Mouse (Mus musculus): Measurements from ENCODE around the gene Sycp3. TPM values are rescaled to one million over a fixed set of nuclear protein-coding genes. Genes with fewer than 3 reads are reported as not detected.

Gene Sycp3
- polyA plus RNA-seq (2014; fragmentation: Nextera tagmentation; extraction: Ambion mirVana) = not detected in 2 replicates

- WGBS = 75% methylated on average over 33 of the region's 33 CpGs
- Histone ChIP-seq H3K27me3 (replicated peaks; ENCODE audit: control insufficient read depth, insufficient read depth, low read length) (no peaks in the 10 kb centered on the region), H3K9ac (ENCODE audit: low read depth, low read length) (no peak within 1 kb of the TSS), H3K36me3 (ENCODE audit: control insufficient read depth, insufficient read depth, low read length) (no peaks in the 10 kb centered on the region), H3K4me2 (no peak within 1 kb of the TSS), H3K4me1 (replicated peaks; ENCODE audit: control insufficient read depth, insufficient read depth, low read length) (no peaks in the 10 kb centered on the region), H3K4me3 (ENCODE audit: low read depth, low read length) (no peak within 1 kb of the TSS), H3K9me3 (ENCODE audit: control insufficient read depth, low read length) (no peaks in the 10 kb centered on the region), H3K27ac (ENCODE audit: low read depth, low read length) (no peak within 1 kb of the TSS)
- ATAC-seq (replicated peaks; ENCODE audit: low FRiP score) (peak; percentile 47; the same call in 1 of the 2 replicates), DNase-seq (ENCODE audit: low spot score) (no peak)
These were observed at the start of gene Sycp3 for GRCm38 (mm10) chr10:88459502-88459992. Gene Sycp3 (plus strand): TSS chr10:88459569.

DNA sequence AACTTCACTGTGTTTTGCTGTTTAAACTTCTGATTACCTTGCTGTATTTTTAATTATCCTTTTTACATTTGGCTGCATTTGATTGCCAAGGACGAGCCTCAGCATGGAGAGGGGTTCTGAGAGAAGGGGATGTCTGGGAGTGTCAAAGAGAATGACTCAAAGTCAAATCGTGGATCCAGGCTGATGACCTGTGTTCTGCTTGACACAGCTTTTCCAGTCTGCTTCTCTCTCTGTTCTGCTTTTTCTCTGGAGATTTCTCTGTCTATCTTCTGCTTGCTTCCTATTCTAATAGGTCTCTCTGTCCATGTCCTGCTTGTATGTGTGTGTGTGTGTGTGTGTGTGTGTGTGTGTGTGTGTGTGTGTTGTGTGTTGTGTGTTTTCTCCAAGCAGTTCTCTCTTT lies 49.6 kb upstream of the Sycp3 start:
- H3K4me1 ChIP-seq (replicated peaks; ENCODE audit: control insufficient read depth, insufficient read depth, low read length) = no peaks in the 10 kb centered on the region
- H3K27ac ChIP-seq (ENCODE audit: low read depth, low read length) = no peak overlapping the region
- ATAC-seq (replicated peaks; ENCODE audit: low FRiP score) (no peak), DNase-seq (ENCODE audit: low spot score) (no peak)
- H3K9me3 ChIP-seq (ENCODE audit: control insufficient read depth, low read length) = no peaks in the 10 kb centered on the region
- no peak overlapping the region for H3K4me3 ChIP-seq (ENCODE audit: low read depth, low read length)
- no peaks in the 10 kb centered on the region for H3K27me3 ChIP-seq (replicated peaks; ENCODE audit: control insufficient read depth, insufficient read depth, low read length)
- no peaks in the 10 kb centered on the region; the same call in 1 of the 2 replicates for H3K36me3 ChIP-seq (ENCODE audit: control insufficient read depth, insufficient read depth, low read length)
- no peak overlapping the region for H3K4me2 ChIP-seq
- WGBS = 60% methylated on average over 2 of the region's 2 CpGs
- H3K9ac ChIP-seq (ENCODE audit: low read depth, low read length) = no peak overlapping the region

- Histone ChIP-seq H3K4me2 (no peak overlapping the region), H3K27ac (ENCODE audit: low read depth, low read length) (no peak overlapping the region), H3K4me1 (replicated peaks; ENCODE audit: control insufficient read depth, insufficient read depth, low read length) (no peaks in the 10 kb centered on the region), H3K36me3 (ENCODE audit: control insufficient read depth, insufficient read depth, low read length) (no peaks in the 10 kb centered on the region; the same call in 1 of the 2 replicates), H3K4me3 (ENCODE audit: low read depth, low read length) (no peak overlapping the region), H3K27me3 (replicated peaks; ENCODE audit: control insufficient read depth, insufficient read depth, low read length) (no peaks in the 10 kb centered on the region), H3K9ac (ENCODE audit: low read depth, low read length) (no peak overlapping the region), H3K9me3 (ENCODE audit: control insufficient read depth, low read length) (no peaks in the 10 kb centered on the region)
- 82% methylated on average over 17 of the region's 17 CpGs for WGBS
- ATAC-seq (replicated peaks; ENCODE audit: low FRiP score) (no peak), DNase-seq (ENCODE audit: low spot score) (no peak)
These were observed 46.9 kb upstream of the Sycp3 start for GRCm38 (mm10) chr10:88412290-88412995.

DNA sequence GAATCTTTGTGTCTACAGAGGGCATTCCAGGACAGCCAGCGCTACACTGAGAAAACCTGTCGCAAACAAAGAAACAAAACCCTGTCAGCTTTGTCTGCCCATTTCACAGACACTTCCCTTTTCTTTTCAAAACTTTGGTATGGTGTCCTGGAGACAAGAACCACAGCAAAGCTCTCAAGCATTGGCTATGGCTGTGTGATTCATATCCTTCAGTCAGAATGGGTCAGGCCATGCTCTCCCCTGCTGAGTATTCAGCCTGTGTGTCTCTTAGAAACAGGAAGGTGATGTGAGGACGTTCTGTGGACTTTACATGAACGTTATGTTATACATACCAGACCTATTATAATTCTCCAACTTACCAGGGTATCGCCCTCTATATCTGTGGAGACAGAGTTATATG lies 41.7 kb upstream of the Sycp3 start:
- H3K4me2 ChIP-seq = no peak overlapping the region
- WGBS = 84% methylated on average over 5 of the region's 5 CpGs

DNA sequence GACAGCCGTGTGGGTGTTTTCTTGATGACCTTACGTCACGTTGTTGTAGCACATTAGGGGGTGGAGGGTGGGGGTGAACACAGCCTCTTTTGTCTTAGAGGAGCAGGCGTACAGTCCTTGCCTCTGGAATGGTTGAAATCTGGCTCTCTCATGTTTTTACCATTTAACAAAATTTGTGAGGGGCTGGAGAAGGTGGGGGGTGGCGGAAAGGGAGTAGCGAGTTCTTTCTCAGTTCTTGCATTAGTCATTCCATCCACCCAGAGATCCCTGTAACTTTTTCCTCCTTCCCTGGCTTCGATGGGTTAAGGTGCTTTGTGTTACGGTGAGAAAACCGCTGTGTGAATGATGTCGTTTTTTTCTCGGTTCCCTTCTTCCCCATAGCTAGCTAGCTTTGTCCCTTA lies 39.2 kb upstream of the Sycp3 start:
- no peak for ATAC-seq (replicated peaks; ENCODE audit: low FRiP score)

More for the DNA sequence above, 41.7 kb upstream of the Sycp3 start:
- Histone ChIP-seq H3K36me3 (ENCODE audit: control insufficient read depth, insufficient read depth, low read length) (no peaks in the 10 kb centered on the region; the same call in 1 of the 2 replicates), H3K4me3 (ENCODE audit: low read depth, low read length) (no peak overlapping the region), H3K27ac (ENCODE audit: low read depth, low read length) (no peak overlapping the region), H3K9ac (ENCODE audit: low read depth, low read length) (no peak overlapping the region), H3K27me3 (replicated peaks; ENCODE audit: control insufficient read depth, insufficient read depth, low read length) (no peaks in the 10 kb centered on the region), H3K4me1 (replicated peaks; ENCODE audit: control insufficient read depth, insufficient read depth, low read length) (no peaks in the 10 kb centered on the region), H3K9me3 (ENCODE audit: control insufficient read depth, low read length) (no peaks in the 10 kb centered on the region)
- no peak for ATAC-seq (replicated peaks; ENCODE audit: low FRiP score)
- no peak for DNase-seq (ENCODE audit: low spot score)

GRCm38 (mm10) chr10:88420655-88421435 lies 38.5 kb upstream of the Sycp3 start:
- Histone ChIP-seq H3K4me3 (ENCODE audit: low read depth, low read length) (no peak overlapping the region), H3K27me3 (replicated peaks; ENCODE audit: control insufficient read depth, insufficient read depth, low read length) (no peaks in the 10 kb centered on the region), H3K36me3 (ENCODE audit: control insufficient read depth, insufficient read depth, low read length) (0 out of 2 replicates have a peak, but pooled peaks cover 3% of the 10 kb centered on the region), H3K27ac (ENCODE audit: low read depth, low read length) (no peak overlapping the region), H3K4me2 (no peak overlapping the region), H3K9ac (ENCODE audit: low read depth, low read length) (no peak overlapping the region), H3K4me1 (replicated peaks; ENCODE audit: control insufficient read depth, insufficient read depth, low read length) (no peaks in the 10 kb centered on the region), H3K9me3 (ENCODE audit: control insufficient read depth, low read length) (no peaks in the 10 kb centered on the region)
- 85% methylated on average over 19 of the region's 19 CpGs for WGBS
- DNase-seq (ENCODE audit: low spot score) (no peak), ATAC-seq (replicated peaks; ENCODE audit: low FRiP score) (no peak)

More for the DNA sequence above, 39.2 kb upstream of the Sycp3 start:
- 81% methylated on average over 11 of the region's 11 CpGs for WGBS
- H3K27me3 ChIP-seq (replicated peaks; ENCODE audit: control insufficient read depth, insufficient read depth, low read length) = no peaks in the 10 kb centered on the region
- no peak for DNase-seq (ENCODE audit: low spot score)
- H3K4me3 ChIP-seq (ENCODE audit: low read depth, low read length) = no peak overlapping the region
- no peak overlapping the region for H3K9ac ChIP-seq (ENCODE audit: low read depth, low read length)
- H3K9me3 ChIP-seq (ENCODE audit: control insufficient read depth, low read length) = no peaks in the 10 kb centered on the region
- H3K4me1 ChIP-seq (replicated peaks; ENCODE audit: control insufficient read depth, insufficient read depth, low read length) = no peaks in the 10 kb centered on the region
- no peak overlapping the region for H3K4me2 ChIP-seq
- 0 out of 2 replicates have a peak, but pooled peaks cover 3% of the 10 kb centered on the region for H3K36me3 ChIP-seq (ENCODE audit: control insufficient read depth, insufficient read depth, low read length)
- H3K27ac ChIP-seq (ENCODE audit: low read depth, low read length) = no peak overlapping the region

DNA sequence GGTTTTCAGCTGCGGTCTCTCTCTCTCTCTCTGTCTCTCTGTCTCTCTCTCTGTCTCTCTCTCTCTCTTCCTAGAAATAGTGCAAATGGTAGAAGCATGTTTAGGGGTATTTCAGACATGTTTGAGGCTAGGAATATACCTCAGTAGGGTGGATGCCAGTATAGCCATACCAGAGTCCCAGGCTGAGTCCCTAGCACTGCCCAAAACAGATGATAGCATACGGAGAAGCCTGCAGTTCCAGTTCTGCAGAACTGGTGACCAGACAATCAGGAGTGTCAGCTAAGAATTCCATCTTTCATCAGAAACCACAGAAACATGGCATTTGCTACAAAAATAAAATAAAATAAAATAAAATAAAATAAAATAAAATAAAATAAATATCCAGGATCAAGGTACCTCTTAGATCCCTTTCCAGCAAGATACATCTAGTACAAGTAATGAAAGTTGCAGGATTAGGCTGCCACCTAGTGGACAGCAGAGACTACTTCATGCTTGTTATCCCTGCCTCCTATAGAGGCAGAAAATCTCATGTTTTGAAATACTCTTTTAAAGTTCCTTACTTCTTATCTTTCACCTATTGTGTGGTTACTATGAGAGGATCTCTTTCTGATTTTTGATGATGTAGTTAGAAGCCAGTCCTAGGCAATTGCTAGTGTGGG lies 33.1 kb upstream of the Sycp3 start:
- H3K4me2 ChIP-seq = no peak overlapping the region
- H3K27me3 ChIP-seq (replicated peaks; ENCODE audit: control insufficient read depth, insufficient read depth, low read length) = no peaks in the 10 kb centered on the region
- WGBS = 88% methylated on average over 2 of the region's 2 CpGs
- no peak overlapping the region for H3K4me3 ChIP-seq (ENCODE audit: low read depth, low read length)
- H3K36me3 ChIP-seq (ENCODE audit: control insufficient read depth, insufficient read depth, low read length) = peaks cover 8% of the 10 kb centered on the region; the same call in 1 of the 2 replicates
- H3K27ac ChIP-seq (ENCODE audit: low read depth, low read length) = no peak overlapping the region
- H3K9me3 ChIP-seq (ENCODE audit: control insufficient read depth, low read length) = no peaks in the 10 kb centered on the region
- peak; percentile 70 for ATAC-seq (replicated peaks; ENCODE audit: low FRiP score)
- no peaks in the 10 kb centered on the region for H3K4me1 ChIP-seq (replicated peaks; ENCODE audit: control insufficient read depth, insufficient read depth, low read length)
- DNase-seq (ENCODE audit: low spot score) = no peak
- H3K9ac ChIP-seq (ENCODE audit: low read depth, low read length) = no peak overlapping the region

GRCm38 (mm10) chr10:88426896-88427295 lies 32.5 kb upstream of the Sycp3 start:
- H3K4me1 ChIP-seq (replicated peaks; ENCODE audit: control insufficient read depth, insufficient read depth, low read length) = no peaks in the 10 kb centered on the region
- peaks cover 8% of the 10 kb centered on the region; the same call in 1 of the 2 replicates for H3K36me3 ChIP-seq (ENCODE audit: control insufficient read depth, insufficient read depth, low read length)
- WGBS = 56% methylated on average over 5 of the region's 5 CpGs
- no peak for DNase-seq (ENCODE audit: low spot score)
- no peaks in the 10 kb centered on the region for H3K27me3 ChIP-seq (replicated peaks; ENCODE audit: control insufficient read depth, insufficient read depth, low read length)
- ATAC-seq (replicated peaks; ENCODE audit: low FRiP score) = no peak; the same call in 1 of the 2 replicates
- H3K27ac ChIP-seq (ENCODE audit: low read depth, low read length) = no peak overlapping the region
- H3K9ac ChIP-seq (ENCODE audit: low read depth, low read length) = no peak overlapping the region
- H3K9me3 ChIP-seq (ENCODE audit: control insufficient read depth, low read length) = no peaks in the 10 kb centered on the region
- H3K4me2 ChIP-seq = no peak overlapping the region
- no peak overlapping the region for H3K4me3 ChIP-seq (ENCODE audit: low read depth, low read length)

All from liver, embryonic 11.5 days (tissue).